Mouse (Mus musculus): ENCODE results near the gene Ly6g6d. TPM values are rescaled to one million over a fixed set of nuclear protein-coding genes. Genes with fewer than 3 reads are reported as not detected.
A peak's percentile ranks its signal among the peaks of the same experiment; 100 is the strongest.
"Not testable (repeated sequence)": the region's sequence is repeated elsewhere in the genome, so short reads cannot be mapped to it uniquely, and the experiment has no call there.

Gene Ly6g6d
- total RNA-seq, 2 experiments from 2014 or later: 0.63 to 1.5 TPM

DNA sequence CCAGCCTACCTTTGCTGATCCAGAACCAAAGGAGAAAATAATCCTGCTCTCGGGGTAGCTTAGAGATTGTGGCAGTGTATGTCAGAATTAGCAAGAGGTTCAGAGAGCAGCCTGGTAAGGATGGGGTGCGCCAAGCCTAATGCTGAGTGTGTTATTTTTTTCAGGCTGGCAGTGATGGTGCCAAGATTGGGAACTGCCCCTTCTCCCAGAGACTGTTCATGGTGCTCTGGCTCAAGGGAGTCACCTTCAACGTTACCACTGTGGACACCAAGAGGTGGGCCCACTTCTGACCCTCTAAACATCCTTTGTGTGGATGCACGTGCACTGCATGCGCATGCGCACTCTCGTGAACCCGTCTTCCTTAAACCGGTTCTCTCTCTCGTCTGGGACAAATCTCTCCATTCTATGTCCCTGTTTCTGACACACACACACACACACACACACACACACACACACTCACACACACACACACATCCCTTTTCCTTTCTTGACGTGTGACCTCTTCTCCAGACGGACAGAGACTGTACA is 25.5 kb downstream of the Ly6g6d start:
- intact Hi-C loops (cut with DNase I): no loop called here
- no peak for DNase-seq (ENCODE audit: low spot score in 2 of 2)

DNA sequence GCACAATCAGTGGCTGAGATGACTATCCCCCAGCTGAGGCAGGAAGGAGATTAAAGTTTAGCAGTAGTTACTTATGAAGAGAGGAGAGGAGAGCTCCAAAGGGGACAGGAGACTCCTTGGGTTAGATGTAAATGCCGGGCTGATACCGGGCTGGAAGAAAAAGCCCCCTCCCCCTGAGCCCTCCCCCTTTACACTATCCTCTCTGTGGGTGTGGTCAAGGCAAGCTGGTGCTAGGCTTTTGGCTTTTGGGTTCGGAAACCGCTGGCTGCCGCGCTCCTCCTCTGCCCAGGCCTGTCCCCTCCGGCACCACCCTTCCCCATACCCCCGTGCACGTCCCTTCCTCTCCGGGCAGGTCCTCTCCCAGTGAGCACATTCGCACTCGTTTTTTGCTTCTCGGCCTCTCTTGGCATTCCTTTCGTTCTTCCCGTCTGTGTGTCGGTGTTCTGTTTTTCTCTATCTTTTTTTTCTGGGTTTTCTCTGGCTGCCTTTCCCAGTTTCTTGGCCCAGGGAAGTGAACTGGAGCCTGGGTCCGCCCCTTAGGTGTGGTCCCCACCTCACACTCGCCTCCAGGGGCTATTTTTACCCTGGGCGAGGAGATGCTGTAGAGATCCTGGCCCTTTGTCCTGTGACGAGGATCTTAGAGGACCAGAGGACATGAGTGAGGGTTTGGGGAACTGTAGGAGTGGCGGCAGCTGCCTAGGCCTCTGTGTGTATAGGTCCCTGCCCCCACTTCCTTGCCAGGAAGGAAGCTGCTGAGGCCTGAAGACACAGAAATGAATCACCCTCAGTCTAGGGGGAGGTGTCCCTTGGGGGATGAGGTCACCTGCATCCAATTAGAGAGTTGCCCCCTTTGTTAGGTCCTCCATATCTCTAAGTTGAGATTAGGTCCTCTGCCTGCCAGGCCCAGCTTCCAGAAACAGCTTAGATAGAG is 26.4 kb downstream of the Ly6g6d start:
- no peak for DNase-seq (ENCODE audit: low spot score in 2 of 2)
- intact Hi-C loops (cut with DNase I): no loop called here

DNA sequence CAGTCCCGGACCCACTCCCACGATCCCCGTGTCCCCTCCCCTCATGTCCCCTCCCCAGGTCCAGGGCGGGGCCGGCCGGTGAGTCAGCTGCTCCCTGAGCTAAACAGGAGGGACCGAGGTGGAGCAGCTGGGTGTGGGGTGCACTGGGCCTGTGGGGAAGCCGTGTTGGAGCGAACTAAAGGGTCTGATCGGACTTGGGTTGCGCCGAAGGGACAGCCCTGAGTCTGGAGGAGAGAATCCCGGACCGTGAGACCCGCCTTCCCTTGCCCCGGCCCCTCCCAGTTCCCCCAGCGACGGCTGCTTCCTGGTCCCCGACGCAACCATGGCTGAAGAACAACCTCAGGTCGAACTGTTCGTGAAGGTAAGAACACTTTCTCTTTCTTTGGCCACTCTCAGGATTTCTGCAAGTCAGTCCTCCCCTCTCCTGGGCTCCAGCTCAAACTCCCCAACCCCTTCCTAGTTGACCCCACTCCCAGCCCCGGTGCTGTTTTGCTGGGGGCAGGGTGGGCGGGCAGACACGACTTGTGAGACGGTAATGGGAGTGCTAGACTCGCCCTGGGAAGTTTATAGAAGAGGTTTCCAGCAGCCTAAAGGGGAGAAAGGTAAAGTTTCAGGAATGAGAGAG is 27.6 kb downstream of the Ly6g6d start:
- intact Hi-C loops (cut with DNase I): no loop called here
- no peak for DNase-seq (ENCODE audit: low spot score in 2 of 2)

DNA sequence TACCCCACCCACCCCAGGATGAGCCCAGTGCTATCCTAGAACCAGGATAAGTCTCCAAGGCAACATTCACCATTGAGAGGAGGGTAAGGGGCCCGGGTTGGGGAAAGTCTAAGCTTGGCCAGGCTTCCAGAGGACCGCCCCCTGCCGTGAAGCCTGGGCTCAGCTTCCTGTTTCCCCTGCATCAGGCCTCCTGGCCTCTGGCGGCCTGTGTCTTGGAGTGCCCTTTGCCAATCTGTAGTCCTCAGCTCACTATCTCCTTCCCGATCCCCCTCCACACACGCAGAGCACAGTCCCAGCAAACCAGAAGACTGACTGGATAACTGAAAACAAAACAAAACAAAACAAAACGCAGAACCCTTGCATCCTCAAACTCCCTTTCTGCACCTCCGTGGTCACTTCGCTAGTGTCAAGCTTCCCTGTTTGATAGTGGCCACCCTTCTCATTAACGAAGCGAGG is 28.3 kb downstream of the Ly6g6d start, which contains the start of gene Clic1:
TSS of gene Clic1 (plus strand) at position 406 of the 456 bp plus-strand sequence.
- intact Hi-C loops (cut with DNase I): no loop called here
- DNase-seq (ENCODE audit: low spot score in 2 of 2): no peak

DNA sequence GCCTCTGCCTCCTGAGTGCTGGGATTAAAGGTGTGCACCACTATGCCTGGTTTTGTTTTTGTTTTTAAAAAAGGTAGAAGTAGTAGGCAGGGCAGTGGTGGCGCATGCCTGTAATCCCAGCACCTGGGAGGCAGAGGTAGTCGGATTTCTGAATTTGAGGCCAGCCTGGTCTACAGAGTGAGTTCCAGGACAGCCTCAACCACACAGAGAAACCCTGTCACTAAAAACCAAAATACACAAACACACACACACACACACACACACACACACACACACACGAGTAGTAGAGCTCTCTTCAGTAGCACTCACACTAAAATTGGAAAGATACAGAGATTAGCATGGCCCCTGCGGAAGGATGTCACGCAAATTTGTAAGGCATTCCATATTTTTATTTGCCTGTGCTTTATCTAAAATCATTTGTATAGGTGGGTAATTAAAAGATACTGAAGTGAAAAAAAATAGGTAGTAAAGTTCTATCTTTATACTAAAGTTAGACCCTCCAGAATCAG is 28.9 kb downstream of the Ly6g6d start:
- no peak for DNase-seq (ENCODE audit: low spot score in 2 of 2)
- intact Hi-C loops (cut with DNase I): no loop called here

DNA sequence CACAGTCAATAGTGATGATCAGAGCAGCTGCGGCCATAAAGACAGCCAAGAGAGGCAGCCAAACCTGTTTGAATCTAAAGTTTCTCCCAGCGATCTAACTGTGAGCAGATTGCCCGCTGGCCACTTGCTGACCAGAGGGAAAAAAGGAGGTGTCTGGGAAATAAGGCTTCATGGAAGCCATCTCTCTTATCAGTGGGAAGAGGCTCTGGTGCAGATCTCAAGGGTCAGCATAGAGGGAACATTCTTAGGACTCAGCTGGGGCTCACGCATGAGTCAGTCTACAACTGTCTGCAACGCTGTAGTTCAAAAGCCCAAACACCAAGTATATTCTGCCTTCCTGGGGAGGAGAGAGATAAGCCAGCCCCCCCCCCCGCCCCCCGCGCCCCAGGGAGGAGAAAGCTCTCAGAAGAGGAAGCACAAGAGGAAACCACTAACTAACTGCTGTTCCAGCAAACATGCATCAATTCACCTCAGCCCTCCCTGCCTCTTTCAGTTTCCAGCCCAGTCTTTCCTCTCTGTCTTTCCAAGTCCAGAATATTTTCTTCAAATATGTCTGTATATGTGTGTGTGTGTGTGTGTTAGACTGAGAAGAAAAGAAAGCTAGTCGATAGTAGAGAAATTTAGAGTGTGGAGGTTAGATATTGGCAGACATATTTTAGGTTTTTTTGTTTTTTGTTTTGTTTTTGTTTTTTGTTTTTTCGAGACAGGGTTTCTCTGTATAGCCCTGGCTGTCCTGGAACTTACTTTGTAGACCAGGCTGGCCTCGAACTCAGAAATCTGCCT is 29.5 kb downstream of the Ly6g6d start:
- DNase-seq (ENCODE audit: low spot score in 2 of 2): no peak
- intact Hi-C loops (cut with DNase I): no loop called here

DNA sequence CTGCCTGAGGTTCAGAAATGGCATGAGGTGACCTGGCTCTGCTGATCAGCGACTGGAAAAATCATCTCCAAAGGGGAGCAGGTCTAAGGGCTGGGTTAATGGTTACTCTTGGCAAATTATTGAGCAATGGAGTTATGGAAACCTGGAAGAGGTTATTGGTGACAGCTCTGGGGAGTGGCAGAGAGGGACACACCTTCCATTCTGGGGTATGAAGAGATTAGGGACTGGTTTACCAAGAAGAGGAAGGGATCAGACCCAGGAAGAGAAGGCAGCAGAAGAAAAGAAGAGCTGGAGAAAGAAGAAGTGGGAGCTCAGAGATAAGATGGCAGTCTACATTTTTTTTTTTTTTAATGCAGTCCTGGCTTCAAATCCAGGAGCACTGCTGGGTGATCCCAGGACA is 30.2 kb downstream of the Ly6g6d start:
- intact Hi-C loops (cut with DNase I): no loop called here
- no peak for DNase-seq (ENCODE audit: low spot score in 2 of 2)

DNA sequence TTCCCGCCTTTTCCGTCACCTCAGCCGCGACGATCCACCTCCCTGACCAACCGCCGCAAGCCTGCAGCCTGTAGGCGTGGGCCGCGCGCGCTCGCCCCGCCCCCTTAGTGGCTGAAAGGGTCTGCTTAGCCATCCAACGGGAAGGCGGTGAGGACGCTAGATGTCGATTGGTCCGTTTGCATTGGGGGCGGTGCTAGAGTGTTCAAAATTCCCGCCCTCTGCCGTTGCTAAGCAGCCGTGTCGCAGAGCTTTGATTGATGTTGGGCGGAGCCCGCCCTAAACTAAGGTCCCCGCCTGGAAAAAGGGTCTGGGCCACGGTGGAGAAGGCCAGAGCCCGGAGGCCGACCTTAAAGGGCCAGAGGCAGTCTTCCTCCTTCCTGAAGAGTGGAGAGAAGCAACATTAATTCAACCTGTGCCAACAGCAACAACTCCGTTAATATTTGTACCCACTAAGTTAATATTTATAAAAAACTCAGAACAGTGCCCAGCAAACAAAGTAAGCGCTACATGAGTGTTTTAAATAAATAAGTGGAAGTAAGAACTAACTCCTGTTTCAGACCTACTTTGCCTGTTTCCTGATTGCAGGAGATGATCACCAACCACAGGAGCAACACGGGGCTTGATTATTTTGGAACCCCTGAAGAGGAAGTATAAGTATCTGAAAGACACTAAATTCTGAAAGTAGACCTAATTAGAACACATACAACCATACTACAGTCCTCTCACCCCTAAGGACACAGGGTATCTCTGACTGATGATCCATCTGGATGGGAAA is 31.0 kb downstream of the Ly6g6d start, which contains the start of gene Msh5:
TSS of gene Msh5 (minus strand) at position 65 of the 775 bp plus-strand sequence.
- intact Hi-C loops (cut with DNase I): no loop called here
- DNase-seq (ENCODE audit: low spot score in 2 of 2): peak; percentile 85 to 90

DNA sequence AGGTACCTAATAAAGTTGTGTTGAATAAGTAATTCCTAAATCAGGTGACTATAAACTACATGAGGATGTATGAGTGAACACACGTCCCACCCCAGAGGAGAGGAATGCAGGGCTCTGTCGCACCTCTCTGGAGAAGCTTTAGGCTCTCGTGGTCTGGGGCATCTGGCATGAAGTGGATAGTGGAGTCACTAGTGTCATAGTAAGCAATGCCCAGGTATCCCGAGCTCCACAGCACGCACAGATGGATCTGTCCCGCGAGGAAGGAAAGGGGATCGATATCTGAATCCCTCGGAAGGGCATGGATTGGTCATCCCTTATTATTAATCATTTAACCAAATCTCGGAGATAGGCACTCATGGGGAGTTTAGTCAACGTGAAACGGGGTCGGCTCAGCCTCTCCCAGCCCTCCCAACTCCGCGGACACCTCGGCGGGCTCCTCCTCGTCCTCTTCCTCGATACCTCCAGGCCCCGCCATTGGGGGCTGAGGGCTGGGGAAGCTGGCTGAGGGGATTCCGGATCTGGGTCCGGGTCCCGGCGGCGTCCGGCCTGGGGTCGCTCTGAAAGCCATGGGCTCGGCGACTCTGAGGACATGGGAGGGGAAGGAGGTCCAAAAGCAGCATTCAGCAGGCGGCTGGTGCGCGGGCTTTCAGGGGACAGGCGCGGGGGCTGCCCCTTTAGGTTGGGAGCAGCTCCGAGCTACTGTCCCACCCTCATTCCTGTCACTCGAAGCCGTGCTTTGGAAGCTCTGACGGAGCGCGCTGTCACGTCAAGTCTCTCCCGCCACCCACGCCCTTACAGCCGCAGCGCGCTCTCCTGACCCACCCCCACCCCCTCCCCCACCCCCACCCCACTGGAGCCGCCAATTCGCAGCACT is 31.8 kb downstream of the Ly6g6d start:
- intact Hi-C loops (cut with DNase I): loop anchor here (1.0 kb wide), 1 partner anchor 12 kb away; no protein-coding TSS in a partner anchor
- no peak for DNase-seq (ENCODE audit: low spot score in 2 of 2)

DNA sequence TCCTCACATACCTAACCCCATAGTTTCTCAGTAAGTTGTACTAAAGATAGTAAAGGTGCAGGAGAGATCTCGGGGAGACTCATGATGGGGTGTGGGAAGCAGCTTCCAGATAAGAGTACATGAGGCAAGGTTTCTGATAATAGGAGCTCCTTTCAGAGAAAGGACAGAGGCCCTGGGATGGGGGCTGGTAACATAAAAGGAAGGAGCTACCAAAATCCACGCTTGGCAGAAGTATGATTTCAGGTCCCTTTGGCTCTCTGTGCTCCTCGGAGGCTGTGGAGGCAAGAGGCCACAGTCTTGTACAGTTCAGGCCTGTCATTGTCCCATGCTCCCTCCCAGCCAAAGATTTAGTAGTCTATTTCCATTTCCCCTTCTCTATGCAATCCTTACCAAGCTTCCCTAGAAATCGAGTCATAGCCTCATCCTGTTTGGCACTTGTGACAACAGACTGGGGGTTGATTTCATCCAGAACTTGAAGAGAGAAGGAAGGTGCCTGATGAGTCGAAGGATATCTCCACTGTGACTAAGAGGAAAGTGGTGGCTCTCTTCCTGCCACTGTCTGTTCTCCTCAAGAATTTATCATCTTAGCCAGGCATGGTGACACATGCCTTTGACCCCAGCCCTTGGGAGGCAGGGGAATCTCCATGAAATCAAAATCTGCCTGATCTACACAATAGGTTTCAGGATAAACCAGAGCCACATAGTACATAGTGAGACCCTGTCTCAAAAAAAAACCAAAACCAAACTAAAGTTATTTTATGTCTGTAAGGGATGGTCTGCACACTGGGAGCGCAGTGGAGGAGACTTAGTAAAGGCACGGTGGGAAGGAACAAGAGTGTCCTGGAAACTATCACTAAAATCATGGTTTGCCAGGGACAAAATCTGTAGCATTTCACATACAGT is 32.7 kb downstream of the Ly6g6d start:
- intact Hi-C loops (cut with DNase I): loop anchor here (1.0 kb wide), 1 partner anchor 11 kb away; no protein-coding TSS in a partner anchor
- no peak for DNase-seq (ENCODE audit: low spot score in 2 of 2)

DNA sequence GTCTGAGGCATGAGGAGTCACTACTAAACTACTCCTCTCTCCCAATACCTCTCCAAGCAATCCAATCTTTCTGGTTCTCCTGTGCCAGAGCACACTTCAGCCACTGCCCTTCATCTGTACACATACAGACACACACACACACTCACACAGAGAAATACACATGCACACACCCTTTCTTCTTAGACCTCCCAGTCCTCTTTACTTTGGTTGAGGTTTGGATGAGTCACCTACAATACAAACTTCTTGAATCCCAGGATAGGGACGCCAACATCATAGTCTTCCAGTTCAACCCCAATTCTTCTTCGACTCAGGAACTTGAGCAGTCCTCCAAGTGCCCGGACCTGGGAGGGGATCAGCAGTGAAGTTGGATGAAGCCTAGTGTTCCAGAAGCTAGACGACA is 34.1 kb downstream of the Ly6g6d start:
- DNase-seq (ENCODE audit: low spot score in 2 of 2): no peak
- intact Hi-C loops (cut with DNase I): no loop called here

DNA sequence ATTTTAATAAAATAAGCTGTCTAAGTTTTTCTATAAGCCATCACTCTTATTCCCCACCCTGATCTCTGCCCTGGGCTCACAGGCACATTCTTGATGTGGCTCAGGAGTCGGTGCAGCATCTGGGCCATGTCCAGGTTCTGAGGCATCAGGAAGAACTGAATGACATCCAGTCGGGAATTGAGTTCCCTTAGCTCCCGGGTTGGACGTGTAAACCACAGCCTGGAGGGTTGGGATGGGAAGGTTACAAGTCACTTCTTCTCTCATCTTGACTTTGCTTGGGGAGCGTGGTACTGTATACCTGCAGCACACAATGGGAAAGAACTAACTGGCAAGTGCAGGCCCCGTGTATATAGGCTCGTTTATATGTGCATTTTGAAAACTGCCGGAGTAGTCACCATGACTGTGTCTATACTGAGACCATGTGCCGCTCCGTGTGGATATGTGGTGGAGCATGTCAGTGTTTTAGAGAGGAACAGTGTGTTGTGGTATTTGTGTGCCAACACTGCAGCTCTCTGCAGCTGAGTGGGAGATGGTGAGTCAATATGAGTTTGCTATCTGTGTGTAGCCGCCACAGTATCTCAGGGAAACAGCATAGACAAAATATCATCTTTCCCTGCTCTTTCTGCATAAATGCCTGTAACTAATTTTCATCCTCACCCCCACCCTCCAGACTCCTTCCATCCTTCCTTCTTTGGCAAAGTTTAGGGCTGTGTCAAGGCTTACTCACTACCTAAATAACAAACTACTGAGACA is 38.6 kb downstream of the Ly6g6d start:
- DNase-seq (ENCODE audit: low spot score in 2 of 2): peak; percentile 35 to 51
- intact Hi-C loops (cut with DNase I): no loop called here

DNA sequence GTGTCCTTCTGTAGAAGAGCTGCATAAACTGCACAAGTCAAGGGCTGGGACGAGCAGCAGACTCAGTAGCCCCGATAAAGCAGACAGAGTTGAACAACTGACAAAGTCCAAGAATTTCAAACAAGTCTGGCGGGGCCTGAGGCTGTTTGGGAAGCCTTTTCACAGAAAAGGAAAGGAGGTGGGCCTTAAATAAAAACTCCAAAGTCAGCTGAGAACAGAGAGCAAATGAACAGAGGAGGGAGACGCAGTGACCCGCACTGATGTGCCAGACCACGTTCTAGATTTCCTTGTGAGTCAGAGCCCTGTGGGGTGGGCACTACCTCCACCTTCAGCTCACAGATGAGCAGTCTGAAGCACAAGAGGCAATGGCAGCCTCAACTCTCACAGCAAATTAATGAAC is 43.0 kb downstream of the Ly6g6d start:
- no peak for DNase-seq (ENCODE audit: low spot score in 2 of 2)
- intact Hi-C loops (cut with DNase I): loop anchor here (1.0 kb wide), 1 partner anchor 10 kb away; no protein-coding TSS in a partner anchor

DNA sequence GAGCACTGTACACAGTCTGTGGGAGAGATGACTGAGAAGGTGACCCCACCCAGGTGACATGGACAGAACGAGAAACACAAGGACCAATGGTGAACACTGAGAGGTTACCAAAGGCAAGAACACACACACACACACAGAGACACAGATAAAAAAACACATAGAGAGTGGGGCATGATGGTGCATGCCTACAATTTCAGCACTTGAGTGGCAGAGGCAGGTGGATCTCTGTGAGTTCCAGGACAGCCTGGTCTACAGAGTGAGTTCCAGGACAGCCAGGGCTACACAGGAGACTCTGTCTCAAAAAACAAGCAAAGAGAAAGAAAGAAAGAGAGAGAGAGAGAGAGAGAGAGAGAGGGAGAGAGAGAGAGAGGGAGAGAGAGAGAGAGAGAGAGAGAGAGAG is 44.2 kb downstream of the Ly6g6d start:
- intact Hi-C loops (cut with DNase I): loop anchor here (1.0 kb wide), 1 partner anchor 12 kb away; no protein-coding TSS in a partner anchor
- not testable (repeated sequence) for DNase-seq (ENCODE audit: low spot score in 2 of 2)

DNA sequence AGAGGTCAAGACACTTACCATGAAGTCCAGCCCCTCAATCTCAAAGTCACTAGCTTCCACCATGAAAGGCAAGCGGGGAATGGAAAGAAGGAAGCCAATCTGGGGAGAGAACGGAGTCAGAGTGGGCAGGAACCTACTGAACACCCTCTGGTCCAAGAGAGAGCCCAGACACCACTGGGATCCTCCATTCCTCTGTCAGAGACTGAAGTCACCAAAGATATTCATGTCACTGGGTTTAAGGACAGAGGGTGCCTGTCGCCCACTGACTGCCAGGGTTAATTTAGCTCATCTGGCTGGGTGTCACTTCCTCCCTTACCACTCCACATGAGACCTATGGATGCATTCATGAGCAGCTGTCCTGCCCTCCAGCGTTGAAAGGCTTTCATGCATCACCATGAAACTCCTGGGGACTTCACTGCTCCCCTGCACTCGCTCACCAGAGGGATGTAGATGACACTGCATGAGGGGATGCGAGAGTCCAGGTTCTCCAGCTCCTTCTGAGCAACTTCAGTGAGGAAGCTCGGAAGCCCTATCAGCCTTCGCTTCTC is 45.5 kb downstream of the Ly6g6d start:
- intact Hi-C loops (cut with DNase I): no loop called here
- DNase-seq (ENCODE audit: low spot score in 2 of 2): no peak

DNA sequence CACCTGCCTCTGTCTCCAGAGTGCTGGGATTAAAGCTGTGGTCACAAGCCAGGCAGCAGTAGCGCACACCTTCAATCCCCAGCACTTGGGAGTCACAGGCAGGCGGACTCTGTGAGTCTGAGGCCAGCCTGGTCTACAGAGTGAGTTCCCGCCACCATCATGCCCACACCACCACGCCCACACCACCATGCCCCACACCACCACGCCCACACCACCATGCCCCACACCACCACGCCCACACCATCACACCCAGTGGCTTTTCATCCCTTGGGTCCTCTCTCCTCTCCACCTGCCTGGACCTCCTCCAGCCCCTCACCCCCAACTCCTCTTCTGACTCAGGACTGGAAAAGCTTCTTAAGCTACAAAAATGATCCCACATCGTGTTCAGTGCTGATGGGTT is 46.0 kb downstream of the Ly6g6d start:
- intact Hi-C loops (cut with DNase I): no loop called here
- no peak for DNase-seq (ENCODE audit: low spot score in 2 of 2)
